Mouse (Mus musculus): ENCODE data around the gene Sdr42e1. TPM values are rescaled to one million over a fixed set of nuclear protein-coding genes. Genes with fewer than 3 reads are reported as not detected.

The Sdr42e1 gene
- polyA plus RNA-seq, 1 experiment from 2014 or later = 4.2 TPM

Other genes starting within 250 kb of the Sdr42e1 start
- gene Plcg2, start 175.4 kb downstream of the Sdr42e1 start, polyA plus RNA-seq (2015; fragmentation: Nextera tagmentation; extraction: Ambion mirVana) = 4.3 and 5.0 TPM in 2 replicates
- gene Hsd17b2, start 28.2 kb upstream of the Sdr42e1 start, polyA plus RNA-seq (2015; fragmentation: Nextera tagmentation; extraction: Ambion mirVana) = 1.6 TPM in 1 of 2 replicates, not detected in the other
- 53.5 and 58.1 TPM in 2 replicates for gene Mphosph6, start 128.3 kb upstream of the Sdr42e1 start, polyA plus RNA-seq (2015; fragmentation: Nextera tagmentation; extraction: Ambion mirVana)